7 mouse cellular contexts compared by ENCODE assay signal in the genomic region with DNA sequence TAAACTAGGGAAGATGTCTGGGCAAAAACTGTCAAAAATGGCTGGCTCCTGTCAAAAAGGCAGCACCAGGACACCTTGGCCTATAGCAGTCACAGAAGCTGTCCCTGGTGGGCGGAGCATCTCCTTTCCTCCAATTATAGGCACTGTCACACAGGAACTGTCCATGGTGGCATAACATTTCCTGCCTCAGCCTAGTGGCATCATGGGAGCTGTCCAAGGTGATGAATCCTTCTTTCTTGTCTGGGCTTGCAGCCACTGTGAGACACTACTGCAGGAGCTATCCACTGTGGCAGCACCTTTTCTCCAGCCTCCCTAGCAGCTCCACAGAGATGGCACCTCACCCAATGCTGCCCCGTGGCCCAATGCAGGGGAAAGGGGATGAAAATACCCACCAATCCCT. TPM values are rescaled to one million over a fixed set of nuclear protein-coding genes. Genes with fewer than 3 reads are reported as not detected.
A peak's percentile ranks its signal among the peaks of the same experiment; 100 is the strongest.
DNase-seq lines count a peak whose midpoint lies in the region; ATAC-seq and TF ChIP-seq lines count a peak whose summit lies in the region.

No protein-coding gene starts in this region.

- H3K9ac ChIP-seq in intestine, postnatal 0 days (ENCODE audit: low read depth, low read length) = no peak overlapping the region

- H3K36me3 ChIP-seq in intestine, postnatal 0 days (ENCODE audit: control insufficient read depth, insufficient read depth) = no peaks in the 10 kb centered on the region; the same call in 1 of the 2 replicates

- H3K9me3 ChIP-seq in intestine, postnatal 0 days (ENCODE audit: control insufficient read depth) = no peaks in the 10 kb centered on the region

- TF ChIP-seq CTCF in intestine, postnatal 0 days (IDR thresholded peaks at IDR 0.05; ENCODE audit: low read depth) = no peak

- WGBS in intestine, postnatal 0 days = 88% methylated on average over 2 of the region's 2 CpGs

- no peak overlapping the region for H3K27ac ChIP-seq in intestine, postnatal 0 days (ENCODE audit: low read depth, low read length)

- peak; percentile 61 for ATAC-seq in intestine, postnatal 0 days
- 0 out of 2 replicates have a peak, but pooled peaks have one; percentile 40 for ATAC-seq in monocyte, adult 5-6 weeks (replicated peaks; ENCODE audit: insufficient number of reproducible peaks, low FRiP score, low TSS enrichment, poor library complexity, severe bottlenecking)
- no peak for ATAC-seq in cerebellum, adult (ENCODE audit: insufficient number of reproducible peaks, low FRiP score, low TSS enrichment)

- H3K4me3 ChIP-seq in intestine, postnatal 0 days (ENCODE audit: low read depth, low read length) = no peak overlapping the region

- no peaks in the 10 kb centered on the region for H3K4me1 ChIP-seq in intestine, postnatal 0 days (replicated peaks; ENCODE audit: control insufficient read depth, insufficient read depth, low read length)

- DNase-seq in CD4-positive, CD25-positive, alpha-beta regulatory T cell, adult 2 months (ENCODE audit: low read depth, low spot score) = peak; percentile 72
- DNase-seq in NIH3T3 (ENCODE audit: low read depth) = peak; percentile 40
- no peak for DNase-seq in left cerebral cortex, postnatal 4 days
- no peak for DNase-seq in right cerebral cortex, postnatal 14 days

- intact Hi-C loops in left cerebral cortex, postnatal 4 days (cut with DNase I) = no loop called here

- no peaks in the 10 kb centered on the region for H3K27me3 ChIP-seq in intestine, postnatal 0 days (replicated peaks; ENCODE audit: control insufficient read depth, insufficient read depth, low read length)

- no peak overlapping the region for H3K4me2 ChIP-seq in intestine, postnatal 0 days (replicated peaks; ENCODE audit: low read depth)

RNA-seq across cellular contexts. Expression of a gene that starts 28.3 kb away (rescaled TPM):
- 6.0 and 6.3 TPM in 2 replicates for polyA plus RNA-seq in intestine, postnatal 0 days (2015; fragmentation: Nextera tagmentation; extraction: Ambion mirVana)
- 21.2 to 26.5 TPM (median 23.5 TPM) in 3 replicates for total RNA-seq in monocyte, adult 5-6 weeks (2017)
- total RNA-seq in left cerebral cortex, postnatal 4 days (2021) = 10 to 100 TPM; 14.0 to 15.2 TPM

RNA-seq across cellular contexts. Expression of a gene that starts 56.1 kb away (rescaled TPM):
- 0.18 and 0.35 TPM in 2 replicates for polyA plus RNA-seq in intestine, postnatal 0 days (2015; fragmentation: Nextera tagmentation; extraction: Ambion mirVana)
- total RNA-seq in monocyte, adult 5-6 weeks (2017) = 0.43 TPM in 1 of 3 replicates, not detected in the others
- not detected for total RNA-seq in left cerebral cortex, postnatal 4 days (2021)

Comparison
In these comparisons a context has a peak if more than half of its experiments do, and no peak if none do; other contexts are left out.
1. DNase-seq: peak in CD4-positive, CD25-positive, alpha-beta regulatory T cell, adult 2 months (single experiment) and NIH3T3 (single experiment); none in left cerebral cortex, postnatal 4 days (single experiment) and right cerebral cortex, postnatal 14 days (single experiment).